Mouse (Mus musculus): ENCODE measurements around the gene Babam1.

DNA sequence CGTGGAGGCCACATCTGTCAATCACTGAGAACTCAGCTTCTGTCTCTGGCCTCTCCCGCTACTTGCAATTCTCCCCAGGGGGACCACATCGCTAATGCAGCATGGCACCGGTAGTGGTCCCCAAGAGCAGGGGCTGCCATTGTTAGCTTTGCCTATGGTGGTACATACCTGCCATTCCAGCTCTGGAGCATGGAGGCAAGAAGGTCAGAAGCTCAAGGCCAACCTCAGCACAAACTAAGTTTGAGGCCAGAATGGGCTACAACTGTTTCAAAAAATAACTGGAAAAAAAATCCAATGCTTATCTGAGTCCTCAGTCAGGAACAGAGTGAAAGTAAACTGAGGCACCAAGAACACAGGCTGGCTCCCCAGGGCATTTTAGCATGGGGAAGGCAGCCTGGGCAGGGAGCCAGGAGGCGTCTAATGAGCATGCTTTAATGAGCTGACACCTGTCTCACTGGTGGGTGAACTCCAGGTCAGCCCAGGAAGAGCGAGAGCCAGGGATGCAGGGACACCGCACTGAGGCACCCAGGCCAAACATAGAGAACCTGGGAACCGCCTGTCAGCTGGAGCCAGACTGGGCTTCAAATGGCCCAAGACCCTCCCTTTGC, 20.1 kb upstream of the Babam1 start:
- no peak for TF ChIP-seq CTCF (IDR thresholded peaks at IDR 0.05; ENCODE audit: control insufficient read depth, insufficient read depth, insufficient replicate concordance, low read depth, low read length)
- no peak for TF ChIP-seq POLR2A (IDR thresholded peaks at IDR 0.05; ENCODE audit: control insufficient read depth, low read depth, low read length)
